Mouse (Mus musculus) kidney, postnatal 4 days (tissue): Measurements from ENCODE around the gene Acox3.

ENCODE experiments used
- DNase-seq, 2 experiments: peaks; one replicate each; pipeline ENCODE4 v3.0.0; 2021; ENCODE audit warnings: mixed read lengths in 2 of 2

Gene Acox3

DNA sequence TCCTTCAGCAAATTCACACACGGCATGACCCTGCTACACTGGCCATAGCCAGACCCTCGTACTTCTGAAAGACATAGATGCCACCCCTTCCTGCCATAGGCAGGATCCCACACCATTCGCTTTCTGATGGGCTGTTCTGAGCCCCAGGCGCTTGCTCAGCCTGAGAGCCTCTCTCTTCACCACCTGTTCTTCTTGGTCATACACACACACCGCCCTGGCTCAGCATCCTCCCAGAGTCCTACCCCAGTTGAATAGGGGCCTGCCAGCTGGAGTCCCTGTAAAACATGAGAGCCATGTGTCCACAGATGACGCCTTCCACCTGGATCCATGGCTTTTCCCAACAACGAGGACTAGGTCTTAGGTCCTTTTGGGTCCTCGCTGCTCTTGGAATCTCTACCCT, 29.9 kb downstream of the Acox3 start:
- DNase-seq, result no peak

GRCm38 (mm10) chr5:35616943-35617342, 34.1 kb downstream of the Acox3 start:
- DNase-seq, result peak; percentile 57 to 72

DNA sequence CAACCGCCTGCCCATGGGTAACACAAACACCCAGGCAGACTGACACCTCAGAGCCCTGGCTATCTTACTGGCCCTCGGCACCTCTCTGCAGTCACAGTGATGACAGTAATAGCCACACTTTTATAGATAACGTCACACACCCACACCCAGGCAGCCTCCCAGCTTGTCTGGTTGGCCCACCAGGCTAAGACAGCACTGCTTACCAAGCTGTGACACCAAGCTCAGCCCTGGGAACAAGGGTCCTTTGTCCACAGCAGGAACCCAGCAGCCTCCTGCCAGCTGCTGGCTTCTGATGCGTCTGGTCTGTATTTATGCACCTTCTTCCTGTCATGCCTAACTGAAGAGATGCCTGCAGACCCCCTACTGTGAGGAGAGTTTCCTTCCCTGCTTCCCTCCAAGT, 38.3 kb downstream of the Acox3 start:
- DNase-seq, result no peak

GRCm38 (mm10) chr5:35623831-35624230, 41.0 kb downstream of the Acox3 start:
- no peak for DNase-seq

DNA sequence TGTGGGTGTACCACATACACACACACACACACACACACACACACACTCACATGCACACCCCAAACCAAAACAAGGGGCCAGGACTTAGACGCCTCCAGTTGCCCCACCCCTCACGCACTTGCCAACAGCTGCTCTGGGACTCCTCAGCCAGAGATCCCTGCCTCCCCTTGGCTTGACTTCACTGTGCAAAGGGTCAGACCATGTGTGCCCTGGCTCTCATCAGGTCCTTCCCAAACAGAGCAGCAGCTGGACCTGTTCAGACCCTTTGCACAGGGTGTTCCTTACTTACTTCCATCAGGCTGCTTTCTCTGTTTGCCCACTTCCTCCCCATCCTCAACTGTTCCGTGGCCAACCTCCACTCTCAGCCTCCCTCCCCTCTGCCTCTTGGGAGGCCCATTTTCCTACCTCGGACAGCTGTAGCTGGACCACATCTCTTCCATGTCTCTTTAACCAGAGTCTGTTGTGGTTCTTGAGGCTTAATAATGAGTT, 42.0 kb downstream of the Acox3 start:
- DNase-seq, result peak; percentile 54 to 72

DNA sequence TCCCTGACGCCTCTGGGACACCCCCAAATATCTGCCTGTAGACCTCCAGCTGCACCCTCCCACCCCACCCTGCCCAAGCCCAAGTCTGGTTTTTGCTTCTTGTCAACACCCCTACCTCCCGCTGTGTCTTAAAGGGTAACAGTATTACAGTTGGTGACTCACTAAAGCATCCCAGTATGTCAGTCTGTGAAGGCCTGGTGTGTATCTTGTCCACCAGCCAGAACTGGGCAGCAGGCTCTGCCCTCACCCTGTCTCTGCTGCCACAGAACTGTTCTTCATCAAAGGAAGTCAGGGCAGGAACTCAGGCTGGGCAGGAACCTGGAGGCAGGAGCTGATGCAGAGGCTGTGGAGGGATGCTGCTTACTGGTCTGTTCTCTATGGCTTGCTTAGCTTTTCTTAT, 43.6 kb downstream of the Acox3 start:
- no peak for DNase-seq

GRCm38 (mm10) chr5:35627307-35627840, 44.5 kb downstream of the Acox3 start:
- DNase-seq, result no peak

GRCm38 (mm10) chr5:35628685-35629084, 45.8 kb downstream of the Acox3 start:
- DNase-seq, result peak; percentile 64 to 70

DNA sequence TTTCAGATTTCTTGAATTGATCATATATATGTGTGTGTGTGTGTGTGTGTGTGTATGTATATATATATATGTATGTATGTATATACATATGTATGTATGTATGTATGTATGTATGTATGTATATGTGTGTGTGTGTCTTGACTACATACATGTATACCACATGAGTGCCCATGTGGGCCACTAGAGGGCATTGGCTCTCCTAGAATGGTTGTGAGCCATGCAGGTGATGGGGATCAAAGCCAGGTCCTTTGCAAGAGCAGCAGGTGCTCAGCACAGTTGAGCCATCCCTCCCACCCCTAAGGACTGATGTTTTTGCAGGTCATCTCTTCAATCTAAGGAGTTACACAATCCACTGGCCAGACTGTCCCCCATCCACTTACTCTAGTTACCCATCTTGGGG, 46.5 kb downstream of the Acox3 start:
- no peak for DNase-seq

DNA sequence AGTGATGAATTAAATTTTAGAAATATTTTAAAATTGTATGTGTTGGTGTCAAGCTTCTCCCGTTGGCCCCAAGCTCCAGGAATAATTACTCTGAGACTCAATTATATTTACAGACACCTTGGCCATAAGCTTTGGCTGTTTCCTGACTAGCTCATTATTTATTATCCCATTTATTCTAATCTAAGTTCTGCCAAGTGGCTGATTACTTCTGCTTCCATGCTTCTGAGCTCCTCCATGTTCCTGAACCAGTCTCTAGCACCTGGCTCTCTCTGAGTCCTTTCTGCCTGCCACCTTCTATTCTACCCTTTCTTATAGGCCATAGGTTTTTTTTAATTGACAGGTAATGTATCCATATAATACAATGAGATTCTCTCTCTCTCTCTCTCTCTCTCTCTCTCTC, 47.9 kb downstream of the Acox3 start:
- DNase-seq, result no peak

- no peak for DNase-seq
Measured at GRCm38 (mm10) chr5:35631224-35631623, 48.4 kb downstream of the Acox3 start.

DNA sequence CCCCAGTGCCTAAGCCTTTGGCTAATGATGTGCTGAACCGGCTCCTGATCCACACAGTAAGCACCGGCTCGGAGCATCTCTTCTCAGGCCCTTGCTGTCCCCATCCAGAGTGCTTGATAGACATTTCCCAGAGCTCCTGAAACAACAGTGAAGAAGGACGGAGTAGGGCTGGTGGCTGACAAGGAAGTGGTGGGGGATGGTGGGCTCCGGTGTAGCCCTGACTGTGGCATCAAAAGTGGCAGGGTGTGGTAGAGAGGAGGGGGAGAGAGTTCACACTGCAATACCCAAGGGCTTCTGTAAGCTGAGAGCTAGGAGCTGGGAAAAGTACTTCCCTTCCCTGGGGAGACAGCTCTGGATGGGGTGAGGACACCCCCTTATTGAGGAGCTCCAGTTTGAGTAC, 48.9 kb downstream of the Acox3 start:
- DNase-seq, result no peak

DNA sequence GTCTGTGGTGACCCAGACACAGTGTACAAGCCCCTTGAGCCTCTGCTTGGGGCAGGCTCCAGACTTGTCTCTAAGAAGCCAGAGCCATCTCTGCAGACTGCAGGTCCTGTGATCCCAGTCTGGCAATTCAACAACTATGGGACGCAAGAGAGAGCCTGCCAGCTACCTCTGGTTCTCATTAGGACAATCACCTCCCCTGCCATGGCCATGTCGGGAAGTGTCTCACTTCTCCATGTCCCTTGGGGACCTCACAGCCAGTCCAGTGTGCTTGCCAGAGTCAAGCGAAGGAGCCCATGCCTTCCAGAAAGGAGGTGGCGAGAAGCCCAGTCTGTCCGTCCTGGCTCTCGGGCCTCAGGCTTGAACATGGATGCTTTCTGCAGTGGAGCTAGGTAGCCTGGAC, 50.0 kb downstream of the Acox3 start:
- no peak for DNase-seq

GRCm38 (mm10) chr5:35636016-35636415, 53.2 kb downstream of the Acox3 start:
- DNase-seq, result no peak

DNA sequence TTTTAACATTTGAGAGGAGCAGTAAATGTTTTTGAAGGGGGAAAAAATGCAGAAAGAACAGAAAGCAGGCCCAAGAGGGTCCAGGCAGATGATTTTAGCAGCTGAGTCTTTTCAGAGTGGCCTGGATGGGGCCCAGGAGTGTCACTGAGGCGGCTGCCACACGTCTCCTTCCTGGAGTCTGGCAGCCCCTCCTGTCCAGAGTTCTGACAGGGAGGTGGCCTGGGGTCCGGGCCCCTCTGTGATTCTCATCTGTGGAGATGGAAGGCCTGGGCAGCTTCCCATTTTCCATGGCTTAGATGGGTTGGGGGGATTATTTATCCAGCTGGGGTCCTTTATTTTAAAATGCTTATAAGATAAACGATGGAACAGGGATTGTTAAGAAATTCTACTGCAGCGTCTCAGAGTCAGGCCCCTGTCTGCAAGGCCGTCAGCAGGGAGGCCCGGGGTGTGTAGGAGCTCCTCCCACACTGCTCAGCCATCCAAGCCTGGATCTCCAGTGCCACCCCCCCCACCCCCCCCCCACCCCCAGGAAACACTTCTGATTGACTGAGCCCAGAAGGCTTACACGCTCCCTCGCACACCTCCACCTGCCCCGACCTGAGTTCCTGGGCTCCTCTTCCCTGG, 59.2 kb downstream of the Acox3 start:
- peak; percentile 85 to 87 for DNase-seq

- no peak for DNase-seq
Measured at GRCm38 (mm10) chr5:35643401-35644048, 60.7 kb downstream of the Acox3 start.

GRCm38 (mm10) chr5:35644082-35644481, 61.2 kb downstream of the Acox3 start:
- peak in 1 of 2 experiments; percentile 51 for DNase-seq

- DNase-seq, result no peak
Measured at GRCm38 (mm10) chr5:35645938-35646493, 63.2 kb downstream of the Acox3 start.

DNA sequence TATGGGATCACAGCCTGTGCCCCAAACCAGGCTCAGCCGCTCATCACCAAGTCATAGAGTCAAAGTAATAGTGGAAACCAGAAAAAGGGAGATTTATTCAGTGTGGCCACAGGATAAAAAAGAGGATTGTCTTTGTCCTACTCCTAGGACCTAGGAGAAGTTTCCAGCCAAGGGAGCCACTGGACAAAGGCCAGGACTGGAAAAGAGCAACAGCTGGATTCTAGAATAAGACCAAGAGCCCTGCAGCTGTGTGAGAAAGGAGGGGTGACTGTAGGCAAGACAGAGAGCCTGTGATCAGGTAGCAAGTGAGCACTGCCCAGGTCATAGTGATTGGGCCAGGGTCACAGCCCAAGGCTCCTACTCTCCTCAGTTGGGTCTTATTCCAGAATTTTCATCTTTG, 64.1 kb downstream of the Acox3 start:
- DNase-seq, result peak; percentile 66 to 72

DNA sequence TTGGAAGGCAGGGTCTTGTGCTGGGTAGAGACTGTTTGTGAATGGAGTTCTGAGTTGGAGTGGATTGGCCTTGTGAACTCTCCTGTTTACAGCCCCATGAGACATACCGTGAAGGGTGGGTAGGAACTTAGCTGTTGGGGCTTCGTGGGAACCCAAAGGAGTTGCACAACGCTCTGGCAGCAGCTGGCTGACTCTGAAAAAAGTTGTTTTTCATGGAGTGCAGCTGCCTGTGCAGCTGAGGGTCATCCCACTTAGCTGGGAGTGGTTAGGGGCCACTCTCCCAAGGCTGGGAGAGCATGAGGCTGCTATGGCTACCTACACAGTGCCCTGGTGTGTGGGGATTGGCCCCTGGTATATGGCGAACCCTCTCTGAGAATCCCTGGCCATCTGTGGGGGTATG, 64.7 kb downstream of the Acox3 start:
- peak; percentile 41 to 56 for DNase-seq

DNA sequence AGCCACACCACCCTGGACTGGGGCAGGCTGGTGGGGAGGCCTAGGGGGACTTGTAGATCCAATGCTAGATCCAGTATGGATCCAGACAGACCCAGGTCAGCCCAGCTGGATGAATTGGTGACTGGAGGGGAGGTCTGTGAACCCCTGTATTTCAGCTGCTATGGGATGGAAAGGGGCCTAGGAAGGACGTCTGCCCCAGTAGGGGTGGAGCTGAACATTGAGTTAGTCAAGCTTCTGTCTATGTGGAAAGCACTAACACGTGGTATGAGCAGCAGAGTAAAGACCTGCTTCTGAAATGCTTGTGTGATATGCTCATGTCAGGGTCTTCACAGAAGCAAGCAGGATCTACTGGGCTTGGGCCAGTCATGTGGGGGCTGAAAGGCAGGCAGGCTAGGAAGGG, 65.4 kb downstream of the Acox3 start:
- no peak for DNase-seq

DNA sequence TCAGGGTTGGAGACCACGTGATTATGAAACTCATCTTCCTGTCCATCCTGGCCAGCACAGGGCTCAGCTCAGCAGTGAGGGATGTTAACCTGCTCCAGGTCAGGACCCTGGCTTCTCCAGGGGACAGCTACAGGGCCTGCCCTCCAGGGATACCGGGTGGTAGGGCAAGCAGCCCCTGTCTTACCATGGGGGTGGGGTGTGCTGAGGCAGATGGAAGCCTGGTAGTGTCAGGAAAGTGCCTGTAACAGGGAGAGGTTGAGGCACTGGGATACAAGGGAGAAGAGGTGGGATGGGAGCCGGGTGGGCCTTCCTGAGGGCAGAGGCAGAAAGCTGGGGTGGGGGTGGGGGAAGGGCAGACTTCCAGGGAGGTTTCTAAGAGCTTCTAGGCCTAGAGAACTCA, 69.5 kb downstream of the Acox3 start:
- DNase-seq, result no peak

DNA sequence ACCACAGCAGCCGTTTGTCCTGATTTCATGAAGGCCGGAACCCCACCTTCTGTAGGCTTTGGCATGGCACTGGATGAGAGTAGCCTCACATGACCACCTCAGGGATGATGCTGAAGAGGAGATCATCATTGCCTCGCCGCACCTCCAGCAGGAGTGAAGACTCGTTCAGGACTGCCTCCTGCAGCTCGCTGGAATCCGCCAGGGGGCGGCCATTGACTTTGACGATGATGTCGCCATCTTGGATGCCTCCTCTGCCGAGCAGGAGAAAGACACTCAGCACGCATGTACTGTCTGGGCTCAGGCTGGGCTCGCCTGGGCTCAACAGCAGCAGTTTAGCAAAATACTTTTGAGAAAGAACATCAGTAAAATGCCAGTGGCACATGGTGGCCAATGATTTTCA, 70.0 kb downstream of the Acox3 start:
- DNase-seq, result no peak

GRCm38 (mm10) chr5:35653743-35654395, 71.0 kb downstream of the Acox3 start:
- DNase-seq, result no peak
